Mouse (Mus musculus) hindbrain, embryonic 14.5 days (tissue): Measurements from ENCODE around the gene Mybl2. TPM values are rescaled to one million over a fixed set of nuclear protein-coding genes. Genes with fewer than 3 reads are reported as not detected.

Experiments
- ATAC-seq: fragments of 200-750 bp; cut with Nextera tagmentation; 2 replicates; pipeline ENCODE4 v1.8.0; 2017; ENCODE audit warnings: moderate number of reproducible peaks, mild to moderate bottlenecking, moderate TSS enrichment, moderate library complexity; ENCODE audit not compliant: low FRiP score
- DNase-seq: peaks from one replicate; pipeline ENCODE4 v3.0.0-alpha.2; 2015; ENCODE audit warnings: low spot score
- H3K27ac ChIP-seq: fragments of 300-500 bp; sonication (generic); 2 replicates; pipeline ENCODE4 v1.5.1; 2014; ENCODE audit warnings: mild to moderate bottlenecking, moderate library complexity
- H3K27me3 ChIP-seq: fragments of 300-500 bp; sonication (generic); 2 replicates; pipeline ENCODE4 v1.6.1; 2014; ENCODE audit warnings: mild to moderate bottlenecking, low read length, mixed read lengths; ENCODE audit not compliant: control insufficient read depth, insufficient read depth
- H3K36me3 ChIP-seq: fragments of 300-500 bp; sonication (generic); replicated peaks from 2 replicates; pipeline ENCODE4 v1.6.1; 2014; ENCODE audit not compliant: control insufficient read depth, insufficient read depth
- H3K4me1 ChIP-seq: fragments of 300-500 bp; sonication (generic); replicated peaks from 2 replicates; pipeline ENCODE4 v1.6.1; 2014; ENCODE audit warnings: antibody characterized with exemption, low read length, mixed read lengths; ENCODE audit not compliant: control insufficient read depth, insufficient read depth
- H3K4me2 ChIP-seq: fragments of 300-500 bp; sonication (generic); replicated peaks from 2 replicates; pipeline ENCODE4 v1.6.1; 2014; ENCODE audit warnings: mild to moderate bottlenecking, moderate library complexity
- H3K4me3 ChIP-seq: fragments of 300-500 bp; sonication (generic); replicated peaks from 2 replicates; pipeline ENCODE4 v1.5.1; 2014; ENCODE audit warnings: mild to moderate bottlenecking, low read length
- H3K9ac ChIP-seq: fragments of 300-500 bp; sonication (generic); 2 replicates; pipeline ENCODE4 v1.6.1; 2014
- H3K9me3 ChIP-seq: fragments of 300-500 bp; sonication (generic); 2 replicates; pipeline ENCODE4 v1.6.1; 2016; ENCODE audit warnings: low read length; ENCODE audit not compliant: control insufficient read depth
- WGBS: fragments of 180-500 bp; shearing (Covaris S2); extraction: QIAGEN DNeasy Blood & Tissue Kit; methylation state at CpG from one replicate; pipeline ENCODE4 v1.1.7; 2014; 5-methylcytosine and 5-hydroxymethylcytosine counted together
- polyA plus RNA-seq: library from polyadenylated mRNA; unstranded; fragments of >200 nt; fragmentation: Nextera tagmentation; extraction: Ambion mirVana; gene quantifications from 2 replicates; pipeline ENCODE4 v1.2.1, GENCODE M21; 2014

Mybl2 gene
- polyA plus RNA-seq, 1 experiment from 2014 or later = 3.8 TPM

GRCm38 (mm10) chr2:163082591-163082990 is 28.1 kb downstream of the Mybl2 start:
- 97% methylated on average over 5 of the region's 5 CpGs for WGBS
- no peaks in the 10 kb centered on the region for H3K27me3 ChIP-seq
- DNase-seq (no peak), ATAC-seq (no peak)
- H3K36me3 ChIP-seq = no peaks in the 10 kb centered on the region
- no peak overlapping the region for H3K4me3 ChIP-seq
- H3K4me1 ChIP-seq = no peaks in the 10 kb centered on the region
- no peaks in the 10 kb centered on the region for H3K9me3 ChIP-seq
- no peak overlapping the region for H3K9ac ChIP-seq
- H3K4me2 ChIP-seq = no peak overlapping the region
- no peak overlapping the region for H3K27ac ChIP-seq

GRCm38 (mm10) chr2:163084519-163084918 is 30.0 kb downstream of the Mybl2 start:
- DNase-seq = no peak
- 95% methylated on average over 3 of the region's 3 CpGs for WGBS
- Histone ChIP-seq H3K9ac (no peak overlapping the region), H3K4me3 (no peak overlapping the region), H3K27me3 (no peaks in the 10 kb centered on the region), H3K9me3 (no peaks in the 10 kb centered on the region), H3K4me1 (no peaks in the 10 kb centered on the region), H3K36me3 (no peaks in the 10 kb centered on the region), H3K27ac (no peak overlapping the region), H3K4me2 (no peak overlapping the region)
- no peak for ATAC-seq

GRCm38 (mm10) chr2:163085047-163085446 is 30.6 kb downstream of the Mybl2 start:
- no peaks in the 10 kb centered on the region for H3K27me3 ChIP-seq
- H3K9ac ChIP-seq = no peak overlapping the region
- no peak for ATAC-seq
- H3K9me3 ChIP-seq = no peaks in the 10 kb centered on the region
- no peak for DNase-seq
- H3K4me3 ChIP-seq = no peak overlapping the region
- no peaks in the 10 kb centered on the region for H3K4me1 ChIP-seq
- no peak overlapping the region for H3K4me2 ChIP-seq
- H3K27ac ChIP-seq = no peak overlapping the region
- no peaks in the 10 kb centered on the region for H3K36me3 ChIP-seq
- 90% methylated on average over 6 of the region's 6 CpGs for whole genome bisulfite sequencing

GRCm38 (mm10) chr2:163086561-163086960 is 32.1 kb downstream of the Mybl2 start:
- no peak for ATAC-seq
- DNase-seq = no peak
- no peak overlapping the region for H3K9ac ChIP-seq
- no peak overlapping the region for H3K4me3 ChIP-seq
- H3K4me2 ChIP-seq = no peak overlapping the region
- WGBS = 90% methylated on average over 8 of the region's 8 CpGs
- H3K4me1 ChIP-seq = no peaks in the 10 kb centered on the region
- no peaks in the 10 kb centered on the region for H3K9me3 ChIP-seq
- no peak overlapping the region for H3K27ac ChIP-seq
- H3K36me3 ChIP-seq = no peaks in the 10 kb centered on the region
- no peaks in the 10 kb centered on the region for H3K27me3 ChIP-seq

- Histone ChIP-seq H3K27ac (no peak within 1 kb of the TSS), H3K4me2 (no peak within 1 kb of the TSS), H3K4me3 (no peak within 1 kb of the TSS), H3K4me1 (no peaks in the 10 kb centered on the region), H3K9ac (no peak within 1 kb of the TSS), H3K36me3 (no peaks in the 10 kb centered on the region), H3K9me3 (no peaks in the 10 kb centered on the region), H3K27me3 (no peaks in the 10 kb centered on the region)
- WGBS = 79% methylated on average over 9 of the region's 9 CpGs
- DNase-seq (no peak), ATAC-seq (no peak)
Measured at GRCm38 (mm10) chr2:163087728-163088127, 33.2 kb downstream of the Mybl2 start, which contains the start of gene Gtsf1l. TSS of gene Gtsf1l (minus strand) at chr2:163087855.

- Histone ChIP-seq H3K4me1 (no peaks in the 10 kb centered on the region), H3K9ac (no peak overlapping the region), H3K4me2 (no peak overlapping the region), H3K27me3 (no peaks in the 10 kb centered on the region), H3K36me3 (no peaks in the 10 kb centered on the region), H3K9me3 (no peaks in the 10 kb centered on the region), H3K4me3 (no peak overlapping the region), H3K27ac (no peak overlapping the region)
- DNase-seq = no peak
- no peak for ATAC-seq
- 76% methylated on average over 5 of the region's 5 CpGs for WGBS
Measured at GRCm38 (mm10) chr2:163089475-163090123, 35.1 kb downstream of the Mybl2 start.

- Histone ChIP-seq H3K27ac (no peak overlapping the region), H3K9me3 (no peaks in the 10 kb centered on the region), H3K4me1 (no peaks in the 10 kb centered on the region), H3K27me3 (0 out of 2 replicates have a peak, but pooled peaks cover 4% of the 10 kb centered on the region), H3K36me3 (no peaks in the 10 kb centered on the region), H3K4me2 (no peak overlapping the region), H3K4me3 (no peak overlapping the region), H3K9ac (no peak overlapping the region)
- 88% methylated on average over 10 of the region's 10 CpGs for WGBS
- DNase-seq (no peak), ATAC-seq (no peak)
Measured at GRCm38 (mm10) chr2:163094909-163095308, 40.4 kb downstream of the Mybl2 start.

- 71% methylated on average over 3 of the region's 3 CpGs for WGBS
- no peak for ATAC-seq
- Histone ChIP-seq H3K27me3 (0 out of 2 replicates have a peak, but pooled peaks cover 10% of the 10 kb centered on the region), H3K27ac (no peak overlapping the region), H3K4me3 (no peak overlapping the region), H3K9ac (no peak overlapping the region), H3K4me2 (no peak overlapping the region), H3K9me3 (no peaks in the 10 kb centered on the region), H3K4me1 (no peaks in the 10 kb centered on the region), H3K36me3 (no peaks in the 10 kb centered on the region)
- no peak for DNase-seq
Measured at GRCm38 (mm10) chr2:163095784-163096183, 41.3 kb downstream of the Mybl2 start.

GRCm38 (mm10) chr2:163099919-163100318 is 45.4 kb downstream of the Mybl2 start:
- 47% methylated on average over 8 of the region's 8 CpGs for WGBS
- Histone ChIP-seq H3K4me3 (no peak overlapping the region), H3K27ac (no peak overlapping the region), H3K36me3 (no peaks in the 10 kb centered on the region), H3K27me3 (peaks cover 25% of the 10 kb centered on the region), H3K9me3 (no peaks in the 10 kb centered on the region), H3K4me2 (no peak overlapping the region), H3K9ac (no peak overlapping the region), H3K4me1 (peaks cover 8% of the 10 kb centered on the region; the same call in 1 of the 2 replicates)
- DNase-seq = no peak
- ATAC-seq = no peak

GRCm38 (mm10) chr2:163100551-163100950 is 46.1 kb downstream of the Mybl2 start:
- Histone ChIP-seq H3K4me2 (no peak overlapping the region), H3K9ac (no peak overlapping the region), H3K27me3 (peaks cover 25% of the 10 kb centered on the region), H3K27ac (no peak overlapping the region), H3K4me3 (no peak overlapping the region), H3K4me1 (peaks cover 8% of the 10 kb centered on the region; the same call in 1 of the 2 replicates), H3K9me3 (no peaks in the 10 kb centered on the region), H3K36me3 (no peaks in the 10 kb centered on the region)
- DNase-seq = no peak
- ATAC-seq = no peak
- WGBS = 69% methylated on average over 5 of the region's 5 CpGs
